In genomic region chr1:139421521-139421874, GRCm38 (mm10) we compare ENCODE assay signal across 8 mouse cellular contexts. TPM values are rescaled to one million over a fixed set of nuclear protein-coding genes. Genes with fewer than 3 reads are reported as not detected.
DNase-seq lines count a peak whose midpoint lies in the region; ATAC-seq lines count a peak whose summit lies in the region.

No protein-coding gene starts in this region.

- peak overlapping the region; percentile 80 for H3K4me3 ChIP-seq in embryonic facial prominence, embryonic 14.5 days (ENCODE audit: low read depth, low read length)
- H3K4me3 ChIP-seq in intestine, embryonic 15.5 days (replicated peaks), result peak overlapping the region; percentile 91
- H3K4me3 ChIP-seq in neural tube, embryonic 12.5 days, result peak overlapping the region; percentile 84

- DNase-seq in left cerebral cortex, postnatal 4 days, result peak; percentile 5
- no peak for DNase-seq in left cerebral cortex, adult 11 months (ENCODE audit: low spot score)
- DNase-seq in embryonic facial prominence, embryonic 14.5 days (ENCODE audit: low spot score), result no peak
- no peak for DNase-seq in spleen, postnatal 36 days (ENCODE audit: low spot score in 2 of 2)
- DNase-seq in right cerebral cortex, postnatal 4 days, result no peak
- no peak for DNase-seq in gastrocnemius, postnatal 10 days

- H3K27ac ChIP-seq in embryonic facial prominence, embryonic 14.5 days (replicated peaks; ENCODE audit: low read depth, low read length), result peak overlapping the region; percentile 84; the same call in 1 of the 2 replicates
- no peak overlapping the region for H3K27ac ChIP-seq in intestine, embryonic 15.5 days
- no peak overlapping the region for H3K27ac ChIP-seq in neural tube, embryonic 12.5 days

- H3K9me3 ChIP-seq in embryonic facial prominence, embryonic 14.5 days (ENCODE audit: control insufficient read depth, low read length), result no peaks in the 10 kb centered on the region
- H3K9me3 ChIP-seq in intestine, embryonic 15.5 days, result no peaks in the 10 kb centered on the region
- H3K9me3 ChIP-seq in neural tube, embryonic 12.5 days, result no peaks in the 10 kb centered on the region

- peak overlapping the region; percentile 69 for H3K4me2 ChIP-seq in embryonic facial prominence, embryonic 14.5 days (ENCODE audit: low read depth, low read length)
- H3K4me2 ChIP-seq in intestine, embryonic 15.5 days (replicated peaks), result peak overlapping the region; percentile 66
- peak overlapping the region; percentile 61 for H3K4me2 ChIP-seq in neural tube, embryonic 12.5 days (replicated peaks)

- 7% methylated on average over 8 of the region's 8 CpGs for WGBS in embryonic facial prominence, embryonic 14.5 days
- WGBS in intestine, embryonic 15.5 days, result 3% methylated on average over 8 of the region's 8 CpGs
- WGBS in neural tube, embryonic 12.5 days, result 8% methylated on average over 8 of the region's 8 CpGs

- peak overlapping the region; percentile 96 for H3K9ac ChIP-seq in embryonic facial prominence, embryonic 14.5 days (ENCODE audit: low read depth, low read length)
- H3K9ac ChIP-seq in intestine, embryonic 15.5 days, result peak overlapping the region; percentile 92
- peak overlapping the region; percentile 92; the same call in 1 of the 2 replicates for H3K9ac ChIP-seq in neural tube, embryonic 12.5 days

- ATAC-seq in embryonic facial prominence, embryonic 14.5 days (ENCODE audit: low read depth), result peak; percentile 7; the same call in 1 of the 2 replicates
- ATAC-seq in intestine, embryonic 15.5 days, result peak; percentile 24
- ATAC-seq in neural tube, embryonic 12.5 days (ENCODE audit: low FRiP score, low read depth), result peak; percentile 30; the same call in 1 of the 2 replicates

- peaks cover 25% of the 10 kb centered on the region for H3K4me1 ChIP-seq in embryonic facial prominence, embryonic 14.5 days (ENCODE audit: control insufficient read depth, insufficient read depth, low read length)
- H3K4me1 ChIP-seq in intestine, embryonic 15.5 days (replicated peaks), result peaks cover 15% of the 10 kb centered on the region
- peaks cover 27% of the 10 kb centered on the region for H3K4me1 ChIP-seq in neural tube, embryonic 12.5 days

- intact Hi-C loops in left cerebral cortex, postnatal 4 days (cut with DNase I), result no loop called here

- H3K27me3 ChIP-seq in embryonic facial prominence, embryonic 14.5 days (replicated peaks; ENCODE audit: control insufficient read depth, insufficient read depth, low read length), result no peaks in the 10 kb centered on the region
- H3K27me3 ChIP-seq in intestine, embryonic 15.5 days (replicated peaks), result no peaks in the 10 kb centered on the region
- no peaks in the 10 kb centered on the region for H3K27me3 ChIP-seq in neural tube, embryonic 12.5 days (replicated peaks)

- 0 out of 2 replicates have a peak, but pooled peaks cover 5% of the 10 kb centered on the region for H3K36me3 ChIP-seq in embryonic facial prominence, embryonic 14.5 days (ENCODE audit: control insufficient read depth, insufficient read depth, low read length)
- H3K36me3 ChIP-seq in intestine, embryonic 15.5 days, result no peaks in the 10 kb centered on the region
- 0 out of 2 replicates have a peak, but pooled peaks cover 3% of the 10 kb centered on the region for H3K36me3 ChIP-seq in neural tube, embryonic 12.5 days

RNA-seq across cellular contexts. Expression of gene Zbtb41, which starts 0.6 kb away (rescaled TPM):
- 10 to 100 TPM; 57.9 to 59.5 TPM for total RNA-seq in left cerebral cortex, postnatal 4 days (2021)
- 13.3 and 13.7 TPM in 2 replicates for polyA plus RNA-seq in embryonic facial prominence, embryonic 14.5 days (2014; fragmentation: Nextera tagmentation; extraction: Ambion mirVana)
- 6.5 and 8.6 TPM in 2 replicates for polyA plus RNA-seq in intestine, embryonic 15.5 days (2015; fragmentation: Nextera tagmentation; extraction: Ambion mirVana)
- polyA plus RNA-seq in neural tube, embryonic 12.5 days (2016; fragmentation: Nextera tagmentation; extraction: Ambion mirVana), result 14.1 and 15.0 TPM in 2 replicates
- total RNA-seq in gastrocnemius, postnatal 10 days (2021), result 10 to 100 TPM; 14.8 to 16.7 TPM

RNA-seq across cellular contexts. Expression of gene Aspm, which starts 33.1 kb away (rescaled TPM):
- 1 to 10 TPM; 4.4 to 4.7 TPM for total RNA-seq in left cerebral cortex, postnatal 4 days (2021)
- polyA plus RNA-seq in embryonic facial prominence, embryonic 14.5 days (2014; fragmentation: Nextera tagmentation; extraction: Ambion mirVana), result 14.8 and 16.3 TPM in 2 replicates
- 10.6 and 12.6 TPM in 2 replicates for polyA plus RNA-seq in intestine, embryonic 15.5 days (2015; fragmentation: Nextera tagmentation; extraction: Ambion mirVana)
- 15.1 and 17.0 TPM in 2 replicates for polyA plus RNA-seq in neural tube, embryonic 12.5 days (2016; fragmentation: Nextera tagmentation; extraction: Ambion mirVana)
- 1 to 10 TPM; 6.6 to 6.8 TPM for total RNA-seq in gastrocnemius, postnatal 10 days (2021)

RNA-seq across cellular contexts. Expression of gene Crb1, which starts 44.6 kb away (rescaled TPM):
- total RNA-seq in left cerebral cortex, postnatal 4 days (2021), result 1 to 10 TPM in 1 of 2 experiments, under 1 TPM in 1; 0.96 to 1.4 TPM
- 0.10 and 0.34 TPM in 2 replicates for polyA plus RNA-seq in embryonic facial prominence, embryonic 14.5 days (2014; fragmentation: Nextera tagmentation; extraction: Ambion mirVana)
- polyA plus RNA-seq in intestine, embryonic 15.5 days (2015; fragmentation: Nextera tagmentation; extraction: Ambion mirVana), result 0.05 and 0.10 TPM in 2 replicates
- polyA plus RNA-seq in neural tube, embryonic 12.5 days (2016; fragmentation: Nextera tagmentation; extraction: Ambion mirVana), result 1.7 TPM in 2 replicates
- total RNA-seq in gastrocnemius, postnatal 10 days (2021), result not detected
